Mouse (Mus musculus) megakaryocyte, embryonic 14.5 days (primary cell): ENCODE measurements around the gene Hist1h2bf. TPM values are rescaled to one million over a fixed set of nuclear protein-coding genes. Genes with fewer than 3 reads are reported as not detected.
A peak's percentile ranks its signal among the peaks of the same experiment; 100 is the strongest.
"Not testable (repeated sequence)": the region's sequence is repeated elsewhere in the genome, so short reads cannot be mapped to it uniquely, and the experiment has no call there.

ENCODE experiments used
- H3K27me3 ChIP-seq: replicated peaks from 2 replicates; pipeline ENCODE3; 2012; ENCODE audit warnings: inconsistent platforms
- H3K36me3 ChIP-seq: replicated peaks from 2 replicates; pipeline ENCODE3; 2012; ENCODE audit warnings: low read length, inconsistent platforms, mixed read lengths
- H3K4me1 ChIP-seq: 2 replicates; pipeline ENCODE4 v1.6.1; 2012; ENCODE audit warnings: inconsistent platforms
- H3K4me3 ChIP-seq: replicated peaks from 2 replicates; pipeline ENCODE3; 2012; ENCODE audit warnings: moderate library complexity, mild to moderate bottlenecking, inconsistent platforms
- H3K9me3 ChIP-seq: 2 replicates; pipeline ENCODE4 v1.6.1; 2012; ENCODE audit warnings: inconsistent platforms
- FLI1 ChIP-seq: IDR thresholded peaks from 2 replicates; pipeline ENCODE4 v1.6.1; 2012; ENCODE audit warnings: low read length, inconsistent platforms, mixed read lengths
- GATA1 ChIP-seq: IDR thresholded peaks from 3 replicates; pipeline ENCODE4 v1.6.1; 2012; ENCODE audit warnings: mixed read lengths, low read length, inconsistent platforms, borderline replicate concordance
- polyA plus RNA-seq: library from polyadenylated mRNA; stranded (reverse); fragments of >175 nt; gene quantifications from 2 replicates; pipeline ENCODE4 v1.2.3, GENCODE M21; 2012; ENCODE audit warnings: low replicate concordance; ENCODE audit not compliant: insufficient read depth

Gene Hist1h2bf
- polyA plus RNA-seq = 7.6 and 73.0 TPM in 2 replicates

GRCm38 (mm10) chr13:23573898-23574524 lies at the start of gene Hist1h2bf, which contains the start of gene Hist1h2ad:
Gene Hist1h2bf (minus strand): TSS chr13:23574196.
Gene Hist1h2ad (plus strand): TSS chr13:23574381.
- Histone ChIP-seq H3K4me3 (peak within 1 kb of the TSS; percentile 90), H3K4me1 (peaks cover 38% of the 10 kb centered on the region)
- not testable (repeated sequence) for H3K9me3 ChIP-seq, H3K36me3 ChIP-seq, H3K27me3 ChIP-seq

DNA sequence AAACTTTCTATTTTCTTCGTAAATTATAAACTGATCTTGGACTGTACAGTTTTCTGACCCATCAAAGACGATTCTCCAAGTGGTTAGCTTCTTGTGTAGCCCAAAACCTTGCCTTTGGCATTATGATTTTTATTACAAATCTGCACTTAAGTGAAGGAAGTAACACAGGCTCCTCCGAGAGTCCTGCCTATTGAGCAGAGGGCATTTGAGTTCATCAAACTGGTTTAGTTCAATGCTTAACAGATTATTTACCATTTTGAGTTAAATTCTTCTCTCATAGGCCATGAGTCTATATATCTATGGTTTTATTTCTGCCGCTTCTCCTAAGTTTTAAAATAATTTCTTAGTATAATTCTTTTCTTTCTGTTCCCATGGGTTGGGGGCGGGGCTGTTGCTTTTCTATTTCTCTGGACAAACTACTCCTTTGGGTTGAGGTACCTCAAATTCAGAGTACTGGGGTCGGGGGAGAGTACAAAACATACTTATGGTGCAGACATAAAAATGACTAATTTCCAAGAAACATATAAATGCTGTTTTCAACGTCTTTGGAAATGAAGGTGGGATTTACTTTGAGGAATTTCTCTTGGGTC lies 49.0 kb upstream of the Hist1h2bf start:
- no peaks in the 10 kb centered on the region for H3K36me3 ChIP-seq
- H3K9me3 ChIP-seq = no peaks in the 10 kb centered on the region
- H3K27me3 ChIP-seq = no peaks in the 10 kb centered on the region
- peaks cover 32% of the 10 kb centered on the region for H3K4me1 ChIP-seq
- H3K4me3 ChIP-seq = peak overlapping the region; percentile 90
- TF ChIP-seq FLI1 = no peak
- TF ChIP-seq GATA1 = no peak

- H3K27me3 ChIP-seq, H3K9me3 ChIP-seq, H3K36me3 ChIP-seq: not testable (repeated sequence)
- peak within 1 kb of the TSS; percentile 92 for H3K4me3 ChIP-seq
- peaks cover 32% of the 10 kb centered on the region for H3K4me1 ChIP-seq
These were observed 48.2 kb upstream of the Hist1h2bf start, which contains the start of gene Hist1h1e for GRCm38 (mm10) chr13:23622175-23622671. Gene Hist1h1e (minus strand): TSS chr13:23622558.

- no peaks in the 10 kb centered on the region for H3K9me3 ChIP-seq
- TF ChIP-seq GATA1 (no peak), FLI1 (no peak)
- H3K36me3 ChIP-seq = no peaks in the 10 kb centered on the region
- no peaks in the 10 kb centered on the region for H3K27me3 ChIP-seq
- H3K4me3 ChIP-seq = peak overlapping the region; percentile 92
- peaks cover 32% of the 10 kb centered on the region for H3K4me1 ChIP-seq
These were observed 47.7 kb upstream of the Hist1h2bf start for GRCm38 (mm10) chr13:23621532-23622174.

- no peaks in the 10 kb centered on the region for H3K27me3 ChIP-seq
- H3K36me3 ChIP-seq = no peaks in the 10 kb centered on the region
- H3K4me1 ChIP-seq = peaks cover 32% of the 10 kb centered on the region
- no peak for TF ChIP-seq GATA1
- TF ChIP-seq FLI1 = no peak
- H3K9me3 ChIP-seq = no peaks in the 10 kb centered on the region
- H3K4me3 ChIP-seq = peak within 1 kb of the TSS; percentile 92
These were observed 46.9 kb upstream of the Hist1h2bf start, which contains the start of gene Hist1h2be for GRCm38 (mm10) chr13:23620733-23621531. Gene Hist1h2be (minus strand): TSS chr13:23621124.

DNA sequence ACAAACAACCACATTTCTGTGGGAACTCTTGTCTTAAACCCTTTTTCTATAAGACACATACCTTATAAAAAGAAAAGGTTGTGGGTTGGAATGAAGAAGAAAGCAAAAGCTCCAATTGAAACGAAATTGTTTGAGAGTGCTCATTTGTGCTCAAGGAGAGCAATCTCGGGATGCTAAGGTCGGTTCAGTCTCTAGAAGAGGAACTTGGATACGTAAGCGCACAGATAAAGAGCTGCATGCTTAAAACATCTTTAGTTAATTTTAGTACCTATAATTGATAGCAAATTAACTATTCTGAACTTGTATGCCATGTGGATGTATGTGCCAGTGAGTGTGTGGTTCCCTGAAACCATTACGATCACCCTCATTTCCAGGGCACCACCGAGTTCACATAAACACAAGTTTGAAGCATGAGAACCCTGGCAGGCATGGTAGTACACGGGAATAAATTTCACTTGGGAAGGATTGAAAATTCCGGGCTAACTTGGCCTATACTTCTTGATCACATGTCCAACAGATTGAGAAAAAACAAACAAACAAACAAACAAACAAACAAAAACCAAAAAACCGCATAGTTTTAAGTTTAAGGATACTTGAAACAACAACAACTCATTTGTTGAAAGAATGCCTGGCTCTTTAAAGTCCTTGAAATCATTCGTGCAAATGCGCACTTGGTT lies 46.2 kb upstream of the Hist1h2bf start:
- Histone ChIP-seq H3K4me1 (peaks cover 32% of the 10 kb centered on the region), H3K36me3 (no peaks in the 10 kb centered on the region), H3K27me3 (no peaks in the 10 kb centered on the region), H3K9me3 (no peaks in the 10 kb centered on the region), H3K4me3 (peak overlapping the region; percentile 92)
- TF ChIP-seq GATA1 = no peak
- TF ChIP-seq FLI1 = no peak

- Histone ChIP-seq H3K9me3 (no peaks in the 10 kb centered on the region), H3K4me3 (no peak overlapping the region), H3K4me1 (peaks cover 16% of the 10 kb centered on the region), H3K36me3 (peaks cover 5% of the 10 kb centered on the region), H3K27me3 (no peaks in the 10 kb centered on the region)
- TF ChIP-seq FLI1 (no peak), GATA1 (no peak)
These were observed 37.6 kb upstream of the Hist1h2bf start for GRCm38 (mm10) chr13:23611638-23612037.

DNA sequence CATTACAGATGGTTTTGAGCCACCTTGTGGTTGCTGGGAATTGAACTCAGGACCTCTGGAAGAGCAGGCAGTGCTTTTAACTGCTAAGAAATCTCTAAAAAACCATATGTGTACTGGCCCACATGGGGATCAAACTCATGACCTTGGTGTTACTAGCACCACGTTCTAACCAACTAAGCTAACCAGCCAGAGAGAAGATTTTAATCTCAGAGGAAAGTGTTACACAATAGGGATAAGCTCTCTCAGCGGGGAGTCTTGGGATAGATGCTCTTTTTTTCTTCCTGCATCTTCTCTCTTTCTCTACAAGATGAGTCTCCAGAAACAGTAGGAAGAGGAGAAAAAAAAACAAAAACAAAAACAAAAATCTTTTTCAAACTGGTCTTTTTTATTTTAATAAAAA lies 36.4 kb upstream of the Hist1h2bf start:
- Histone ChIP-seq H3K27me3 (no peaks in the 10 kb centered on the region), H3K36me3 (peaks cover 5% of the 10 kb centered on the region)

DNA sequence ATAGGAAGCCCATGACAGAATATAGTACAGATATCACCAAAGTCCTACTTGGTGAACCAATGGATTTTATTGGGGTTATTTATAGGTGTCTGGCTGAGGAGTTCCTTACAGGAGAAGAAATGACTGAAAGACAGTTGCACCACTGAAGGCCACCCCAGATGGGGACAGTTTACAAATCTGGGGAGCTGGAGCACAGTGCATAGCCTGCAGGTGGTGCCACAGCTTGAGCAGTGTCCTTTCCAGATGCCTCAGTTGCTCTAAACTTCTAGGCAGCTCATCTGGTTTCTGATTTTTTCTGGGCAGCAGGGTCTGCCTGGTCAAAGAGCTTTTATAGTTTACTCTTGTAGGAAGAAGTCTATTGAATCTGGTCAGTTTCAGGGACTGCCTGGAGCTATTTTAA lies 35.8 kb upstream of the Hist1h2bf start:
- Histone ChIP-seq H3K4me1 (peaks cover 29% of the 10 kb centered on the region), H3K36me3 (peaks cover 5% of the 10 kb centered on the region), H3K27me3 (no peaks in the 10 kb centered on the region), H3K9me3 (no peaks in the 10 kb centered on the region), H3K4me3 (no peak overlapping the region)
- no peak for TF ChIP-seq GATA1
- no peak for TF ChIP-seq FLI1

More for the DNA sequence above, 36.4 kb upstream of the Hist1h2bf start:
- Histone ChIP-seq H3K9me3 (no peaks in the 10 kb centered on the region), H3K4me3 (no peak overlapping the region), H3K4me1 (peaks cover 25% of the 10 kb centered on the region)
- TF ChIP-seq FLI1 = no peak
- no peak for TF ChIP-seq GATA1
